Mouse (Mus musculus): ENCODE measurements around the gene Hspb8.
"Not testable (repeated sequence)": the region's sequence is repeated elsewhere in the genome, so short reads cannot be mapped to it uniquely, and the experiment has no call there.

Gene Hspb8

DNA sequence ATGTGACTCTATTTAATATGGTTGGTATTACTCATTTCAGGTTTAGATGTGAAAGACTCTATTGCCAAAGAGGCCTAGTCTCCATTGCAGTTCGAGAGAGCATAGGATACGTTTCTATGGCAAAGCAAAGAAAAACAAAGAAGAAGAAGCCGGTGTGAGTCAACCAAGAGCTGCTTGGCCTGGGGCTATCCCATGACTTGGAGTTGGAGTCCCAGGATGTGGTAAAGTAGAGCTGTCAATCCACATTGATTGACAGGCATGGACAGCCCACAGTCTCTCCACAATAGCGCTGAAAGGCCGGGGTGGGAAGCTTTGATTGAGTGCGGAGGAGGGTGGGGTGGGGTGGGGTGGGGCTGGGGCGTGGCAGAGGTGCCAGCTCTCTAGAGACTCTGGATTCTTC, 10.2 kb upstream of the Hspb8 start:
- no peak for DNase-seq (ENCODE audit: low read depth, low spot score)

DNA sequence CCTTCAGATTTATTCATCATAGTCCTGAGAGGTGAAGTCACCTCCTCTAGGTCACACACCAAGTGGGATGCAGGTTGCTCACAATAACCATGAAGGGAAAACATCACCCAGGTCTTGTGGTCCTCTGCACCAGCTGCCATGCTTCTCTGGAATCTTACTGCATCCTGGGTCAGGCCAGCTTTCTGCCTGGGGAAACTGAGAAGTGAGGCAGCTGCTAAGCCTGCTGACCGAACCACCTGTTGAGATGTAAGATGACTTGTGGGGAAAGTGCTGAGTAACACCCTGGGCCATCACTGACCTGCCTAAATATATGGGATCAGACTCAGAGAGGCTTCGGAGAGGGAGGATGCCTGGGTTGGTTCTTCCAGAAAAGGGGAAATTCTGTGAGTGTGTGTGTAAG, 4.0 kb upstream of the Hspb8 start:
- DNase-seq (ENCODE audit: low read depth, low spot score) = no peak

DNA sequence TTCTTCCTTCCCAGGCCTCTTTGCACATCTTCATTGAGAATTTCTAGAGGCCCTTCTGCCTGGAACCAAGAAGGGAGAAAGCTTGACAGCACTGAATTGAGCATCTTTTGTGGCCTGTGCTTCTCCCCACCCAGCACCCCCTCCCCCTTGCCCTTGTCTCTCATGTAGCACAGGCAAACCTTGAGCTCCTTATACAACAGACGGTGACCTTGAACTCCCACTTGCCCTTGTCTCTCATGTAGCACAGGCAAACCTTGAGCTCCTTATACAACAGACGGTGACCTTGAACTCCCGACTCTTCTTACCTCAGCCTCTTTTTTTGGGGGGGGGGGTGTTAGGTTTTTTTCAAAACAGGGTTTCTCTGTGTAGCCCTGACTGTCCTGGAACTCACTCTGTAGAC, 3.0 kb upstream of the Hspb8 start:
- not testable (repeated sequence) for DNase-seq (ENCODE audit: low read depth, low spot score)

DNA sequence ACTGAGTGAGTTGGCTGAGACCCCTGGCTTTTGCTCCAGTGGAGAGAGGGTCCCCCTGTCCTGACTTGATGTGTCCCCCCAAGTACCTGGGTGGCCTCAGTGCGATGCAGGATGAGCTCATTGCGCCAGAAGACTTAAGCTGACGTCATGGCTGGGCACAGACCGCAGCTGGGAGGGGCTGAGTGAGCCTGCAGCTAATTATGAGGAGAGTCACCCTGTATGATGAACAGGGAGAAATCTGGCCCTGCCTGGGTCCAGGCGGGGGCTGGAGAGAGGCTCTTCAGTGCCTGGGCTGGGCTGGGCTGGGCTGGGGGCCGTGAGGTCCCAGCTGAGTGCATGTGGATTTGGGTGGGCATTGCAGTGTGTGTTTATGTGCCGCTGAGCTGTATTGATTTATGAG, 2.6 kb upstream of the Hspb8 start:
- no peak for DNase-seq (ENCODE audit: low read depth, low spot score)

- no peak for DNase-seq (ENCODE audit: low read depth, low spot score)
These were observed 1.1 kb upstream of the Hspb8 start for GRCm38 (mm10) chr5:116423746-116424145.

DNA sequence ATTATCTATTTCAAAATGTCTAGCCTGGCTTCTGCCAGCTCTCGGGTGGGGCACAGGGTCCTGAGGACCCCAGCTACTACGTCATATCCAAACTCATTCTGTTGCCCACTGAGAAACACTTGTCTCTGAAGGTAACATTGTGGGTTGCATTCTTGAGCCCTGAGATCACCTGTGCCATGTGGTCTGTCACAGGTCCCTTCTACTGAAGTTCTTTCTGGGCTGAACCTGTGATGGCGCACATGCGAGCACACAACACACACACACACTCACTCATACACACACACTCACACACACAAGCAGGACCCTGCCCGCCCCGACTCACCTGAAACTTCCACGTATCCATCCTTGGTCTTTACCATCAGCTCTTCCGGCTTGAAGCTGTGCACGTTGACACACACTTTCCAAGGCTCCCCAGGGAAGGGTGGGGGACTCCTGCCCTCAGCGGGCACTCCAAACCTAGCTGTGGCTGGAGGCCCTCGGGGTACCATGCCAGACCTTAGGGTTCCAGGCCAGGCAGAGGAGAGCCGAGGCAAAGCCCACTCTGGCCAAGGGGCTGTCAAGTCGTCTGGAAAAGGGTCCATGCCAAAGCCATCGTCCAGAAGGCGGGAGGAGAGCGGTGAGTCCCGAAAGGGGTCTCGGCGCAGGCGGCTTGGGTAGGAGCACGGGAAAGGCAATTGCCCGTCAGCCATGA, 728 bp downstream of the Hspb8 start:
- DNase-seq (ENCODE audit: low read depth, low spot score) = no peak

GRCm38 (mm10) chr5:116420759-116421225, 1.9 kb downstream of the Hspb8 start:
- DNase-seq (ENCODE audit: low read depth, low spot score) = peak; percentile 28

DNA sequence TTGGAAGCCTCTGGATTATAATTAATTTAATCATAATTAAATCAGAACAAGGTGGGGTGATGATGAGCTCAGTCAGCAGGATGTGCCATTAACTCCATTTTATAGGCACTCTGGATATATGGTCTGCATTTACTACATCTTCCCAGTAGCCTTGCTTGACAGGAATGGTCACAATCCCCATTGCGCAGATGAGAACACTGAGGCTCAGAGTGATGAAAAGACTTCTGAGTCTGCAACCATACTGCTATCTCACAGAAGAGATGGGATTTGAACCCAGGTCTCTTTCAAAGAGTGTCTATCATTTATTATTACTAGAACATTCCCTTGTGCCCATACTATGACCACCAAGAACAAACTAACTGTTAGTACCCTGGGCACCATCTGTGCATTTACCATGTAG, 2.5 kb downstream of the Hspb8 start:
- no peak for DNase-seq (ENCODE audit: low read depth, low spot score)

DNA sequence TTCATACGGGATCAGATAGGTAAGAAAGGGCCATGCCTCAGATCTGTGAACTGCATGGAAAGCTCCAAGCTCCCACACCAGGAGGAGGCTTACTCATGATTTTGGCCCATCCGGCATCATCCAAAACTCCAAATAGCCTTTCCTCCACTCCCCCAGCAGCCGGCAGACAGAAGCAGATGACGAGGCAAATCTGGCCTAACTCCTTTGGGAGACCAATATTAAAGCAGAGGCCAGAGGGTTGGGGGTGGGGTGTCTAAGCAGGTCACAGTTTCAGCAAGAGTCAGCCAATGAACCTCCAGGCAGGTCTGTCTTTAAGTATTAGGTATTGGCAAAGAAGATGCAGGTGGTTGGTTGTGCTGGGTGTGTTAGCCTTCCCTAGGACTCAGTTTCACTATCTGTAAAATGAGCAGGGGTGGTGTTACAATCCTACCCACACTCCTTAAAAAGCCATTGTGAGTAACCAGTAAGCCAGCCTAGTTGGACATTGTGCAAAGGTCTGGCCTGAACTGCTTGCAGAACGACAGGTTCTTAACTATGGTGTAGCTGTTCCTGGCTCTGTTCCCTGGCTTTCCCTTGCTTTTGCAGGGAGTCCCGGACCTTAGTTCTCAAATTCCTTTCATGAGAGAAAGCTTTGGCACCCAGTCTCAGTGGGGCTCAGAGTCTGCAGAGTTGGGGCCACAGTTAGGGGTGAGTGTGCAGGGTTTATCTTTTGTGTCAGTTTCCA, 3.2 kb downstream of the Hspb8 start:
- DNase-seq (ENCODE audit: low read depth, low spot score) = no peak

DNA sequence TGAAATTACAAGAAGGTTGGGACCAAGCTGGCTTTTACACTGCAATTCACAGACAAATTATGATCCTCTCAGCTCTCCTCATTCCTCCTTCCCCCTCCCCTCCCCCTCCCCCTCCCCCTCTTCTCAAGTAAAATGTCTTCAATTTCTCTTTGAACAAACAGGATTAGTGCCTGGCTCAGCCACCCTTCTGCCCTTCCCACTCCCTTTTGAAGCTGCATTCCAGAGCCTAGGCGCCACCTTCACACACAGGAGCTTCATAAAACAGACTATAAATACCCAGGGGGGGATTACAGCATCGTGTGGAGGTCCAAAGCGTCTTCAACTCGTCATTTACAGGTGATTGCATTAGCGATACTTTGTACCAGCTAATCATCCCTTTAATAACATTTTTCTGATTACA, 6.5 kb downstream of the Hspb8 start:
- DNase-seq (ENCODE audit: low read depth, low spot score) = no peak

- no peak for DNase-seq (ENCODE audit: low read depth, low spot score)
These were observed 12.7 kb downstream of the Hspb8 start for GRCm38 (mm10) chr5:116409689-116410590.

DNA sequence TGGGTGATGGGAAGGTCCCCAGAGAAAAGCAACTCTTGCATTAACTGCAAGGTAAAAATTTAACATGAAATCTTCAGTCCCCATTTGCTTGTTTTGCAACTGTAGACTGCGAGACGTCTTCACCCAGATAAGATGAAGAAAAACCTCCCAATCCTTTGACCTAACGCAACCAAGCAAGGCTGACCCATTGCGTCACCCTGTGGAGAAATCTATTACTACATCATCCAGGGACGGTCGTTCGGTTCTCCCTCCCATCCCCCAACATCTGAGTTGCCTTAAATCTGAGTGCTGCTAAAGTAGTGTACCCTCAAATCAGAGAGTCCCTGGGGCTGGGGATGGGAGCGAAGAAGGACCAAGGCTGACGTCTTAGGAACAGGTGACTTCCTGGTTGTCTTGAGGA, 13.7 kb downstream of the Hspb8 start:
- no peak for DNase-seq (ENCODE audit: low read depth, low spot score)

DNA sequence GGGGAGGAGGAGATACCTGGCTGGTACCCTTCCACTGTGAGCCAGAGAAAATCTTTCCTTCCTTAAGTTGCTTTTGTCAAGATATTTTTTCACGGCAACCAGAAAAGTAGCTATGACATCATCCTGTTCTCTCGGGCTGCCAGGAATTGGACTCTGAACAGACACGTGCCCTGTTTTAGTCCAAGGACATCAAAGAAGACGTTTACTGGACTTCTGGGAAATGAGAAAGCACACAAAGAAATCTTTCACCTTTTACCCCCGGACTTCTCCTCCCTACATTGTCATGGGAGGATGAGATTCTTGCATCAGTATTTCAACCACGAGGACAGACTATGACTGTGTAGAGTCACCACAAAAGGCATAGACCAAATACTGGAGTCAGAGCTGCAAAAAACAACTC, 14.7 kb downstream of the Hspb8 start:
- DNase-seq (ENCODE audit: low read depth, low spot score) = no peak

GRCm38 (mm10) chr5:116407321-116407720, 15.3 kb downstream of the Hspb8 start:
- DNase-seq (ENCODE audit: low read depth, low spot score) = no peak

GRCm38 (mm10) chr5:116406507-116406906, 16.2 kb downstream of the Hspb8 start:
- no peak for DNase-seq (ENCODE audit: low read depth, low spot score)

DNA sequence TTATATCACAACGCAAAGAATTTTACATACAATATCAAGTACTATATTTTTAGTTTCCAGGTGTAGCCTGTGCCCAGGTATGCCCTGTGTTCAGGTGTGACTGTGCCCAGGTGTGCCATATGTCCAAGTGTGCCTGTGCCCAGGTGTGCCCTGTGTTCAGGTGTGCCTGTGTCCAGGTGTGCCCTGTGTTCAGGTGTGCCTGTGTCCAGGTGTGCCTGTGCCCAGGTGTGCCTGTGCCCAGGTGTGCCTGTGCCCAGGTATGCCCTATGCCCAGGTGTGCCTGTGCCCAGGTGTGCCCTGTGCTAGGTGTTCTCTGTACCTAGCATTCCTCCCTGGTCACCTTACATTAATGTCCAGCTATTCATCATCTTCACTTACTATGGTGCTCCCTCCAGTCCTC, 16.7 kb downstream of the Hspb8 start:
- DNase-seq (ENCODE audit: low read depth, low spot score) = no peak

DNA sequence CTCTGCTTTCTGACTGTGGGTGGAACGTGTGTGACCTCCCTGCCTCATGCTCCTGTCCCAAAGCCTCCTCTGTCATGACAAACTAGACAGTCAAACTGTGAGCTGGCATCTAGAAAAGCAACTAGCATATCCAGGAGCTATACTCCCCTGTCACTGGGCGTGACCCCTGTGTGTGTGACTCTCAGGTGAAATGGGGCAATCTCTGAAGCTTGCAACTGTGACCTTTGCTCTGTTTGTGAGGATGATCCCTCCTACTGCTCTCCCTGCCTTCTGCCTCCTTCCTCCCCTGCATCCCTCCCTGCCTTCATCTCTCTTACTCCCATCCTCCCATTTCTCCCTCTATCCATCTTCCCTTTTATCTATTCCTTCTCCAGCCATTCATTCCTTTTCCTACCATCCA, 18.6 kb downstream of the Hspb8 start:
- no peak for DNase-seq (ENCODE audit: low read depth, low spot score)

- DNase-seq (ENCODE audit: low read depth, low spot score) = no peak
These were observed 21.9 kb downstream of the Hspb8 start for GRCm38 (mm10) chr5:116400801-116401200.

GRCm38 (mm10) chr5:116400042-116400730, 22.5 kb downstream of the Hspb8 start:
- no peak for DNase-seq (ENCODE audit: low read depth, low spot score)

DNA sequence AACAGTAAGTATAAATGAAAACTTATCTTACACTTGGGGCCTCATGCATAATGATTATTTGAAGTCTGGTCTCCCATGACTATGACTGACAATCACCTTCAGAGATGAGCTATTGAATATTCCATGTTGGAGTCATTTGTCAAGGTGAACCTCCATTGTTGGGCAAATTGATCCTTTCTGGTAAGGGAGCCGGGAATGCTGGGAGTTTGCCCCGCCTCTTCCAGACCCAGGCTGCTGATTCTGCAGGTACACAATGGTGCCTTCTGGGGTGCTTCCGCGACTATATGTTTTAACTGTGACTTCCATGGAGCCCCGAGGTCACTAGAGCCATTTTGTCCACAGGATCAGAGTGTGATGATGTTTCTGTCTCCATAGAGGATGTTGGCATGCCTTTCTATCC, 26.6 kb downstream of the Hspb8 start:
- no peak for DNase-seq (ENCODE audit: low read depth, low spot score)

GRCm38 (mm10) chr5:116392603-116393002, 30.1 kb downstream of the Hspb8 start:
- no peak for DNase-seq (ENCODE audit: low read depth, low spot score)

Measured in brain, embryonic 18.5 days (tissue).